Mouse (Mus musculus) neural tube, embryonic 14.5 days (tissue): ENCODE data around the gene Gm10721. TPM values are rescaled to one million over a fixed set of nuclear protein-coding genes. Genes with fewer than 3 reads are reported as not detected.
"Not testable (repeated sequence)": the region's sequence is repeated elsewhere in the genome, so short reads cannot be mapped to it uniquely, and the experiment has no call there.

Experiments used
- ATAC-seq: fragments of 200-750 bp; cut with Nextera tagmentation; 2 replicates; pipeline ENCODE4 v1.8.0; 2017; ENCODE audit warnings: low read depth, mild to moderate bottlenecking, moderate TSS enrichment, moderate library complexity
- H3K27ac ChIP-seq: fragments of 300-500 bp; sonication (generic); 2 replicates; pipeline ENCODE4 v1.5.1; 2014; ENCODE audit warnings: low read depth, mild to moderate bottlenecking, control low read depth, low read length, moderate library complexity, mixed read lengths
- H3K27me3 ChIP-seq: fragments of 300-500 bp; sonication (generic); 2 replicates; pipeline ENCODE4 v1.6.1; 2014; ENCODE audit warnings: low read length; ENCODE audit not compliant: control insufficient read depth, insufficient read depth
- H3K36me3 ChIP-seq: fragments of 300-500 bp; sonication (generic); 2 replicates; pipeline ENCODE4 v1.6.1; 2014; ENCODE audit warnings: low read length, mixed read lengths; ENCODE audit not compliant: control insufficient read depth, insufficient read depth
- H3K4me1 ChIP-seq: fragments of 300-500 bp; sonication (generic); 2 replicates; pipeline ENCODE4 v1.6.1; 2014; ENCODE audit warnings: low read length; ENCODE audit not compliant: control insufficient read depth, insufficient read depth
- H3K4me2 ChIP-seq: fragments of 300-500 bp; sonication (generic); 2 replicates; pipeline ENCODE4 v1.6.1; 2014; ENCODE audit warnings: mild to moderate bottlenecking, low read depth, low read length, control low read depth
- H3K4me3 ChIP-seq: fragments of 300-500 bp; sonication (generic); 2 replicates; pipeline ENCODE4 v1.5.1; 2014; ENCODE audit warnings: low read depth, low read length, control low read depth, mixed read lengths
- H3K9ac ChIP-seq: fragments of 300-500 bp; sonication (generic); replicated peaks from 2 replicates; pipeline ENCODE4 v1.6.1; 2014; ENCODE audit warnings: low read depth, mild to moderate bottlenecking, control low read depth, low read length, mixed read lengths
- H3K9me3 ChIP-seq: fragments of 300-500 bp; sonication (generic); 2 replicates; pipeline ENCODE4 v1.6.1; 2016; ENCODE audit warnings: low read length; ENCODE audit not compliant: control insufficient read depth
- WGBS: fragments of 180-500 bp; shearing (Covaris S2); extraction: QIAGEN DNeasy Blood & Tissue Kit; methylation state at CpG from one replicate; pipeline ENCODE4 v1.1.7; 2014; 5-methylcytosine and 5-hydroxymethylcytosine counted together
- microRNA-seq: library from miRNA; unstranded; fragments of <30 nt; microRNA quantifications from one replicate; pipeline ENCODE4, GENCODE M21; 2016
- polyA plus RNA-seq: library from polyadenylated mRNA; unstranded; fragments of >200 nt; fragmentation: Nextera tagmentation; extraction: Ambion mirVana; gene quantifications from 2 replicates; pipeline ENCODE4 v1.2.1, GENCODE M21; 2014

Gene Gm10721
- polyA plus RNA-seq, 1 experiment from 2014 or later = not detected

DNA sequence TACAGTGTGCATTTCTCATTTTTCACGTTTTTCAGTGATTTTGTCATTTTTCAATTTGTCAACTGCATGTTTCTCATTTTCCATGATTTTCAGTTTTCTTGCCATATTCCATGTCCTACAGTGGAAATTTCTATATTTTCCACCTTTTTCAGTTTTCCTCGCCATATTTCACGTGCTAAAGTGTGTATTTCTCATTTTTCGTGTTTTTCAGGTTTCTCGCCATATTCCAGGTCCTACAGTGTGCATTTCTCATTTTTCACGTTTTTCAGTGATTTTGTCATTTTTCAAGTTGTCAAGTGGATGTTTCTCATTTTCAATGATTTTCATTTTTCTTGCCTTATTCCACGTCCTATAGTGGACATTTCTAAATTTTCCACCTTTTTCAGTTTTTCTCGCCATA lies 23.6 kb downstream of the Gm10721 start, which contains the start of gene Gm10715:
Gm10715 (plus strand) TSS at position 301 of the 400 bp plus-strand sequence.
- WGBS = 72% methylated on average over 6 of the region's 8 CpGs

DNA sequence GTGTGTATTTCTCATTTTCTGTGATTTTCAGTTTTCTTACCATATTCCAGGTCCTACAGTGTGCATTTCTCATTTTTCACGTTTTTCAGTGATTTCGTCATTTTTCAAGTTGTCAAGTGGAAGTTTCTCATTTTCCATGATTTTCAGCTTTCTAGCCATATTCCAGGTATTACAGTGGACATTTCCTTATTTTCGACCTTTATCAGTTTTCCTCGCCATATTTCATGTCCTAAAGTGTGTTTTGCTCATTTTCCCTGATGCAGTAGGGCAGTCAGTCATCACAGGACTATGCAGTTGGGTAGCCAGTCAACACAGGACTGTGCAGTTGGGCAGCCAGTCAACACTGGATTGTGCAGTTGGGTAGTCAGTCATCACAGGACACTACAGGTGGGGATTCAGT lies 25.2 kb downstream of the Gm10721 start:
- ATAC-seq, H3K4me3 ChIP-seq, H3K9ac ChIP-seq, H3K4me2 ChIP-seq, H3K36me3 ChIP-seq, H3K27ac ChIP-seq, H3K27me3 ChIP-seq, H3K9me3 ChIP-seq, H3K4me1 ChIP-seq: not testable (repeated sequence)
- WGBS = 66% methylated on average over 4 of the region's 4 CpGs

More for the DNA sequence above, 23.6 kb downstream of the Gm10721 start, which contains the start of gene Gm10715:
- H3K27me3 ChIP-seq, H3K9ac ChIP-seq, H3K27ac ChIP-seq, H3K4me1 ChIP-seq, H3K4me3 ChIP-seq, H3K9me3 ChIP-seq, H3K36me3 ChIP-seq, H3K4me2 ChIP-seq, ATAC-seq: not testable (repeated sequence)

Small RNA genes within 50 kb of the gene (microRNA-seq; reads per million reads assigned to microRNA genes)
- not detected for gene Mir101c

Other genes starting within 250 kb of the Gm10721 start
- gene Gm10722, start 12.2 kb upstream of the Gm10721 start, polyA plus RNA-seq = not detected in 2 replicates
- gene Gm11168, start 9.8 kb upstream of the Gm10721 start, polyA plus RNA-seq = not detected in 2 replicates
- not detected in 2 replicates for gene Gm10720, start 2.5 kb downstream of the Gm10721 start, polyA plus RNA-seq
- gene Gm10719, start 4.3 kb downstream of the Gm10721 start, polyA plus RNA-seq = 0.44 TPM in 1 of 2 replicates, not detected in the other
- gene Gm10718, start 10.4 kb downstream of the Gm10721 start, polyA plus RNA-seq = 1.4 TPM in 1 of 2 replicates, not detected in the other
- not detected in 2 replicates for gene Gm10717, start 12.3 kb downstream of the Gm10721 start, polyA plus RNA-seq
- gene Gm17535, start 21.5 kb downstream of the Gm10721 start, polyA plus RNA-seq = not detected in 2 replicates
- not detected in 2 replicates for gene Gm10715, start 23.7 kb downstream of the Gm10721 start, polyA plus RNA-seq